Mouse (Mus musculus) G1E (cell line): ENCODE data around the gene Ofd1.

Source experiments
- CTCF ChIP-seq: IDR thresholded peaks from 2 replicates; pipeline ENCODE4 v1.5.1; 2012; ENCODE audit warnings: low read depth, low read length, inconsistent platforms, mixed read lengths
- GATA1 ChIP-seq: IDR thresholded peaks from 2 replicates; pipeline ENCODE4 v1.6.1; 2012; ENCODE audit warnings: borderline replicate concordance, low read length, inconsistent platforms, mixed read lengths
- POLR2AphosphoS5 ChIP-seq: IDR thresholded peaks from 2 replicates; pipeline ENCODE4 v1.6.1; 2012; ENCODE audit warnings: low read depth, low read length, inconsistent platforms; ENCODE audit not compliant: insufficient replicate concordance

GRCm38 (mm10) chrX:166354913-166355312, 85.6 kb downstream of the Ofd1 start:
- TF ChIP-seq CTCF: no peak
- no peak for TF ChIP-seq POLR2AphosphoS5
- no peak for TF ChIP-seq GATA1
